17 mouse cellular contexts compared by ENCODE assay signal in genomic region chr13:92924021-92924420, GRCm38 (mm10).
"Had no signal": no experiment of that assay in that cellular context is flagged by ENCODE, and none has a peak within 500 bp of the region (broad histone marks: within the 10 kb centered on the region; RNA-seq: fewer than 3 reads in every experiment).

No protein-coding gene starts in this region.

- H3K9ac ChIP-seq: lung, embryonic 15.5 days; midbrain, embryonic 13.5 days; midbrain, embryonic 15.5 days; neural tube, embryonic 13.5 days; neural tube, embryonic 15.5 days had no signal

- H3K27me3 ChIP-seq: lung, embryonic 15.5 days; midbrain, embryonic 13.5 days; midbrain, embryonic 15.5 days; neural tube, embryonic 13.5 days; neural tube, embryonic 15.5 days had no signal

- H3K9me3 ChIP-seq: lung, embryonic 15.5 days; midbrain, embryonic 10.5 days; midbrain, embryonic 13.5 days; midbrain, embryonic 15.5 days; neural tube, embryonic 13.5 days; neural tube, embryonic 15.5 days had no signal

- H3K36me3 ChIP-seq: lung, embryonic 15.5 days; midbrain, embryonic 10.5 days; midbrain, embryonic 13.5 days; midbrain, embryonic 15.5 days; neural tube, embryonic 13.5 days; neural tube, embryonic 15.5 days had no signal

- H3K27ac ChIP-seq: lung, embryonic 15.5 days; macrophage; midbrain, embryonic 10.5 days; midbrain, embryonic 13.5 days; midbrain, embryonic 15.5 days; neural tube, embryonic 13.5 days; neural tube, embryonic 15.5 days had no signal

- H3K4me1 ChIP-seq: lung, embryonic 15.5 days; midbrain, embryonic 10.5 days; midbrain, embryonic 13.5 days; midbrain, embryonic 15.5 days; neural tube, embryonic 13.5 days; neural tube, embryonic 15.5 days had no signal

- DNase-seq: lung, postnatal 14 days; retina, postnatal 1 day; right cerebral cortex, adult 18-20 months; right cerebral cortex, postnatal 25 days; right cerebral cortex, postnatal 4 days; thymus, adult 18-20 months; thymus, postnatal 14 days; thymus, postnatal 4 days had no signal

- H3K4me3 ChIP-seq: lung, embryonic 15.5 days; midbrain, embryonic 10.5 days; midbrain, embryonic 13.5 days; midbrain, embryonic 15.5 days; myocyte; neural tube, embryonic 13.5 days; neural tube, embryonic 15.5 days had no signal

- H3K4me2 ChIP-seq: lung, embryonic 15.5 days; midbrain, embryonic 13.5 days; midbrain, embryonic 15.5 days; neural tube, embryonic 13.5 days; neural tube, embryonic 15.5 days had no signal

- ATAC-seq: lung, postnatal 0 days; midbrain, embryonic 13.5 days; midbrain, embryonic 15.5 days had no signal
